Mouse (Mus musculus) CH12.LX (cell line): Measurements from ENCODE around the gene Fntb. TPM values are rescaled to one million over a fixed set of nuclear protein-coding genes. Genes with fewer than 3 reads are reported as not detected.
A peak's percentile ranks its signal among the peaks of the same experiment; 100 is the strongest.

Experiments
- DNase-seq: peaks from one replicate; pipeline ENCODE4 v3.0.0-alpha.2; 2013; ENCODE audit errors: extremely low read depth
- H3K27ac ChIP-seq: 2 replicates; pipeline ENCODE4 v1.5.1; 2012; ENCODE audit warnings: low read depth, mild to moderate bottlenecking, control low read depth, moderate library complexity; ENCODE audit not compliant: insufficient read depth
- H3K27me3 ChIP-seq: replicated peaks from 2 replicates; pipeline ENCODE3; 2012; ENCODE audit warnings: inconsistent platforms
- H3K36me3 ChIP-seq, 2 experiments: replicated peaks in 1 of 2; 2 replicates each; pipeline versions ENCODE3 to v1.6.1; 2012; ENCODE audit warnings: inconsistent platforms in 1 of 2, low read length in 1 of 2, mild to moderate bottlenecking in 1 of 2, mixed read lengths in 1 of 2, moderate library complexity in 1 of 2; ENCODE audit not compliant: control insufficient read depth in 1 of 2, insufficient read depth in 1 of 2
- H3K4me1 ChIP-seq, 2 experiments: 2 replicates each; pipeline ENCODE4 v1.6.1; 2012; ENCODE audit warnings: inconsistent platforms in 1 of 2, moderate library complexity in 1 of 2; ENCODE audit not compliant: insufficient read depth in 2 of 2, control insufficient read depth in 1 of 2
- H3K4me2 ChIP-seq: 2 replicates; pipeline ENCODE4 v1.6.1; 2012; ENCODE audit warnings: low read depth, mild to moderate bottlenecking, control low read depth; ENCODE audit not compliant: poor library complexity, insufficient read depth, severe bottlenecking
- H3K4me3 ChIP-seq, 3 experiments: fragments of 150-350 bp in 1 of 3; sonication (generic) in 1 of 3; replicated peaks in 1 of 3; 2 replicates each; pipeline versions ENCODE3 to v1.5.1; 2011 to 2012; ENCODE audit warnings: low read depth in 2 of 3, low read length in 2 of 3, mild to moderate bottlenecking in 2 of 3, moderate library complexity in 2 of 3, control low read depth in 1 of 3, improper control_type of control experiment in 1 of 3, inconsistent platforms in 1 of 3, mixed read lengths in 1 of 3; ENCODE audit not compliant: poor library complexity in 1 of 3
- H3K79me2 ChIP-seq: replicated peaks from 2 replicates; pipeline ENCODE4 v1.6.1; 2012; ENCODE audit warnings: mild to moderate bottlenecking, moderate library complexity; ENCODE audit not compliant: control insufficient read depth, poor library complexity, insufficient read depth, severe bottlenecking; ENCODE audit errors: extremely low read depth
- H3K9ac ChIP-seq: 2 replicates; pipeline ENCODE4 v1.6.1; 2012; ENCODE audit warnings: low read depth, mild to moderate bottlenecking, control low read depth, moderate library complexity; ENCODE audit not compliant: insufficient read depth
- H3K9me3 ChIP-seq: replicated peaks from 2 replicates; pipeline ENCODE3; 2012; ENCODE audit warnings: low read length, inconsistent platforms, mixed read lengths
- BHLHE40 ChIP-seq: IDR thresholded peaks from 2 replicates; pipeline ENCODE4 v1.6.1; 2011; ENCODE audit warnings: mild to moderate bottlenecking, low read depth, low read length, improper control_type of control experiment
- CHD1 ChIP-seq: IDR thresholded peaks from 2 replicates; pipeline ENCODE4 v1.6.1; 2012; ENCODE audit warnings: low read depth, low read length, improper control_type of control experiment, inconsistent platforms
- CHD2 ChIP-seq: IDR thresholded peaks from 2 replicates; pipeline ENCODE4 v1.6.1; 2011; ENCODE audit warnings: low read length, improper control_type of control experiment
- CTCF ChIP-seq, 2 experiments: IDR thresholded peaks in 1 of 2; conservative IDR thresholded peaks in 1 of 2; 2 replicates each; pipeline ENCODE4 v1.5.1; 2011 to 2012; ENCODE audit warnings: low read depth in 2 of 2, low read length in 2 of 2, improper control_type of control experiment in 1 of 2, inconsistent platforms in 1 of 2, mild to moderate bottlenecking in 1 of 2, moderate library complexity in 1 of 2
- E2F4 ChIP-seq: IDR thresholded peaks from 2 replicates; pipeline ENCODE4 v1.6.1; 2011; ENCODE audit warnings: low read depth, low read length, improper control_type of control experiment; ENCODE audit not compliant: insufficient replicate concordance
- ELF1 ChIP-seq: IDR thresholded peaks from 2 replicates; pipeline ENCODE4 v1.6.1; 2014; ENCODE audit warnings: low read depth, mild to moderate bottlenecking, inconsistent platforms, low read length, improper control_type of control experiment
- EP300 ChIP-seq: IDR thresholded peaks from 2 replicates; pipeline ENCODE4 v1.6.1; 2011; ENCODE audit warnings: low read length, improper control_type of control experiment
- ETS1 ChIP-seq: conservative IDR thresholded peaks from 2 replicates; pipeline ENCODE4 v1.6.1; 2012; ENCODE audit warnings: low read depth, mild to moderate bottlenecking, inconsistent platforms, low read length, improper control_type of control experiment, moderate library complexity
- GABPA ChIP-seq: IDR thresholded peaks from 2 replicates; pipeline ENCODE4 v1.6.1; 2012; ENCODE audit warnings: low read depth, low read length, improper control_type of control experiment, inconsistent platforms; ENCODE audit not compliant: insufficient replicate concordance
- HCFC1 ChIP-seq: IDR thresholded peaks from 2 replicates; pipeline ENCODE4 v1.6.1; 2012; ENCODE audit warnings: low read depth, mild to moderate bottlenecking, inconsistent platforms, low read length, improper control_type of control experiment
- IRF4 ChIP-seq: IDR thresholded peaks from 2 replicates; pipeline ENCODE4 v1.6.1; 2014; ENCODE audit warnings: low read depth, mild to moderate bottlenecking, inconsistent platforms, low read length, improper control_type of control experiment
- JUND ChIP-seq: conservative IDR thresholded peaks from 2 replicates; pipeline ENCODE4 v1.6.1; 2011; ENCODE audit warnings: low read depth, low read length, improper control_type of control experiment
- KAT2A ChIP-seq: IDR thresholded peaks from 2 replicates; pipeline ENCODE4 v1.6.1; 2012; ENCODE audit warnings: low read length, improper control_type of control experiment, inconsistent platforms; ENCODE audit not compliant: insufficient replicate concordance
- MAFK ChIP-seq: IDR thresholded peaks from 2 replicates; pipeline ENCODE4 v1.6.1; 2011; ENCODE audit warnings: low read length, improper control_type of control experiment; ENCODE audit not compliant: insufficient replicate concordance
- MAX ChIP-seq: IDR thresholded peaks from 2 replicates; pipeline ENCODE4 v1.6.1; 2011; ENCODE audit warnings: low read length, improper control_type of control experiment
- MAZ ChIP-seq: IDR thresholded peaks from 2 replicates; pipeline ENCODE4 v1.6.1; 2012; ENCODE audit warnings: low read depth, mild to moderate bottlenecking, inconsistent platforms, low read length, improper control_type of control experiment, moderate library complexity
- MEF2A ChIP-seq: IDR thresholded peaks from 2 replicates; pipeline ENCODE4 v1.6.1; 2014; ENCODE audit warnings: low read depth, mild to moderate bottlenecking, inconsistent platforms, low read length, improper control_type of control experiment, borderline replicate concordance
- MXI1 ChIP-seq: IDR thresholded peaks from 2 replicates; pipeline ENCODE4 v1.6.1; 2011; ENCODE audit warnings: mild to moderate bottlenecking, low read depth, low read length, improper control_type of control experiment
- MYC ChIP-seq: IDR thresholded peaks from 2 replicates; pipeline ENCODE4 v1.6.1; 2011; ENCODE audit warnings: low read depth, mild to moderate bottlenecking, improper control_type of control experiment, low read length
- NELFE ChIP-seq: IDR thresholded peaks from 2 replicates; pipeline ENCODE4 v1.6.1; 2011; ENCODE audit warnings: low read depth, low read length, improper control_type of control experiment
- NRF1 ChIP-seq: IDR thresholded peaks from 2 replicates; pipeline ENCODE4 v1.6.1; 2014; ENCODE audit warnings: low read depth, mild to moderate bottlenecking, inconsistent platforms, low read length, improper control_type of control experiment, moderate library complexity
- PAX5 ChIP-seq: IDR thresholded peaks from 2 replicates; pipeline ENCODE4 v1.6.1; 2012; ENCODE audit warnings: low read length, inconsistent platforms, mixed read lengths
- POLR2A ChIP-seq: IDR thresholded peaks from 2 replicates; pipeline ENCODE4 v1.6.1; 2011; ENCODE audit warnings: low read depth, mild to moderate bottlenecking, improper control_type of control experiment, low read length
- POLR2AphosphoS2 ChIP-seq: IDR thresholded peaks from 2 replicates; pipeline ENCODE4 v1.6.1; 2011; ENCODE audit warnings: low read depth, low read length, improper control_type of control experiment
- RAD21 ChIP-seq: IDR thresholded peaks from 2 replicates; pipeline ENCODE4 v1.6.1; 2011; ENCODE audit warnings: low read depth, mild to moderate bottlenecking, low read length, improper control_type of control experiment, moderate library complexity
- RCOR1 ChIP-seq: conservative IDR thresholded peaks from 2 replicates; pipeline ENCODE4 v1.6.1; 2012; ENCODE audit warnings: low read depth, mild to moderate bottlenecking, inconsistent platforms, low read length, improper control_type of control experiment
- SIN3A ChIP-seq: IDR thresholded peaks from 2 replicates; pipeline ENCODE4 v1.6.1; 2012; ENCODE audit warnings: low read length, improper control_type of control experiment, inconsistent platforms
- SMC3 ChIP-seq: IDR thresholded peaks from 2 replicates; pipeline ENCODE4 v1.6.1; 2011; ENCODE audit warnings: low read depth, low read length, improper control_type of control experiment
- TBP ChIP-seq: conservative IDR thresholded peaks from 2 replicates; pipeline ENCODE4 v1.6.1; 2011; ENCODE audit warnings: low read depth, low read length, improper control_type of control experiment
- TCF12 ChIP-seq: IDR thresholded peaks from 2 replicates; pipeline ENCODE4 v1.6.1; 2014; ENCODE audit warnings: low read depth, mild to moderate bottlenecking, inconsistent platforms, low read length, improper control_type of control experiment
- UBTF ChIP-seq: IDR thresholded peaks from 2 replicates; pipeline ENCODE4 v1.6.1; 2012; ENCODE audit warnings: low read depth, mild to moderate bottlenecking, inconsistent platforms, low read length, improper control_type of control experiment, moderate library complexity
- USF1 ChIP-seq: IDR thresholded peaks from 2 replicates; pipeline ENCODE4 v1.6.1; 2014; ENCODE audit warnings: low read depth, mild to moderate bottlenecking, inconsistent platforms, low read length, improper control_type of control experiment
- USF2 ChIP-seq: conservative IDR thresholded peaks from 2 replicates; pipeline ENCODE4 v1.6.1; 2011; ENCODE audit warnings: low read depth, low read length, improper control_type of control experiment
- ZC3H11A ChIP-seq: IDR thresholded peaks from 2 replicates; pipeline ENCODE4 v1.6.1; 2012; ENCODE audit warnings: low read depth, mild to moderate bottlenecking, inconsistent platforms, low read length, improper control_type of control experiment
- ZKSCAN1 ChIP-seq: IDR thresholded peaks from 2 replicates; pipeline ENCODE4 v1.6.1; 2012; ENCODE audit warnings: low read depth, inconsistent platforms, low read length, improper control_type of control experiment, borderline replicate concordance
- ZMIZ1 ChIP-seq: IDR thresholded peaks from 2 replicates; pipeline ENCODE4 v1.6.1; 2012; ENCODE audit warnings: low read depth, mild to moderate bottlenecking, inconsistent platforms, low read length, improper control_type of control experiment
- ZNF384 ChIP-seq: IDR thresholded peaks from 2 replicates; pipeline ENCODE4 v1.6.1; 2012; ENCODE audit warnings: low read depth, low read length, improper control_type of control experiment, inconsistent platforms
- dilution Hi-C: fragments of 300-500 bp; cut with MboI; formaldehyde crosslinking; loops from 2 replicates; pipeline ENCODE4 v1.14.3; 2020; ENCODE audit warnings: low sequenced_read_pairs; ENCODE audit not compliant: extremely low pct_unique_long_range_greater_than_20kb, extremely low pct_ligation_motif_present
- in situ Hi-C: fragments of 300-500 bp; cut with MboI; formaldehyde crosslinking; loops from 3 replicates; pipeline ENCODE4 v1.14.3; 2019; ENCODE audit warnings: low sequenced_read_pairs, low pct_ligation_motif_present, low pct_unique_long_range_greater_than_20kb, mixed read lengths
- polyA plus RNA-seq: library from polyadenylated mRNA; unstranded; fragments of >175 nt; gene quantifications from 2 replicates; pipeline ENCODE4 v1.2.1, GENCODE M21; 2012; ENCODE audit warnings: low read depth; ENCODE audit not compliant: insufficient read length
- total RNA-seq, 2 experiments: library from RNA; depleted of rRNA; stranded (reverse); fragments of 300-350 nt in 1 of 2; fragments of >200 nt in 1 of 2; gene quantifications; 2 replicates each; pipeline ENCODE4 v1.2.3; 2012 to 2014

Fntb gene
- total and polyA plus RNA-seq, 3 experiments: 5.6 to 19.5 (median 9.2) TPM

- no peaks in the 10 kb centered on the region for H3K27me3 ChIP-seq
- peak overlapping the region; percentile 74 to 94 (median 79) for H3K4me3 ChIP-seq
- H3K4me2 ChIP-seq: peak overlapping the region; percentile 55
- H3K4me1 ChIP-seq: peaks cover 2 to 11% of the 10 kb centered on the region in 2 experiments
- peaks cover 0 to 17% of the 10 kb centered on the region in 2 experiments for H3K36me3 ChIP-seq
- dilution Hi-C loops (no loop called here), in situ Hi-C loops (no loop called here)
- peak overlapping the region; percentile 70 for H3K9ac ChIP-seq
- H3K79me2 ChIP-seq: peaks cover 8% of the 10 kb centered on the region
- peak overlapping the region; percentile 47; the same call in 1 of the 2 replicates for H3K27ac ChIP-seq
- no peaks in the 10 kb centered on the region for H3K9me3 ChIP-seq
- DNase-seq: peak; percentile 96
- TF ChIP-seq CHD1: 0 out of 2 replicates have a peak, but pooled peaks have one; percentile 26
- no peak for TF ChIP-seq JUND
- TF ChIP-seq MAZ: peak; percentile 72
- TF ChIP-seq ELF1: no peak; the same call in 1 of the 2 replicates
- TF ChIP-seq MXI1: peak; percentile 86; the same call in 1 of the 2 replicates
- peak; percentile 79; the same call in 1 of the 2 replicates for TF ChIP-seq KAT2A
- TF ChIP-seq CTCF (conservative IDR thresholded peaks at IDR 0.05 in 1 of 2, IDR thresholded peaks at IDR 0.05 in 1 of 2; ENCODE audit: low read depth in 2 of 2, low read length in 2 of 2): peak; percentile 23 to 95; a peak in 3 of 4 replicates
- TF ChIP-seq ETS1: peak; percentile 41; the same call in 1 of the 2 replicates
- TF ChIP-seq GABPA: peak; percentile 10; the same call in 1 of the 2 replicates
- no peak for TF ChIP-seq ZKSCAN1
- peak; percentile 70 for TF ChIP-seq MEF2A
- TF ChIP-seq POLR2A: peak; percentile 77
- 0 out of 2 replicates have a peak, but pooled peaks have one; percentile 53 for TF ChIP-seq TBP
- TF ChIP-seq BHLHE40: peak; percentile 97
- peak; percentile 92 for TF ChIP-seq HCFC1
- TF ChIP-seq CHD2: peak; percentile 45; the same call in 1 of the 2 replicates
- 0 out of 2 replicates have a peak, but pooled peaks have one; percentile 9 for TF ChIP-seq UBTF
- peak; percentile 99 for TF ChIP-seq MYC
- peak; percentile 52; the same call in 1 of the 2 replicates for TF ChIP-seq TCF12
- TF ChIP-seq USF2: no peak
- peak; percentile 81 for TF ChIP-seq ZNF384
- TF ChIP-seq ZMIZ1: 0 out of 2 replicates have a peak, but pooled peaks have one; percentile 51
- peak; percentile 89 for TF ChIP-seq RAD21
- TF ChIP-seq RCOR1: no peak
- TF ChIP-seq NRF1: peak; percentile 40; the same call in 1 of the 2 replicates
- TF ChIP-seq MAX: peak; percentile 96
- TF ChIP-seq SMC3: peak; percentile 75
- TF ChIP-seq IRF4: peak; percentile 72; the same call in 1 of the 2 replicates
- no peak for TF ChIP-seq USF1
- TF ChIP-seq EP300: peak; percentile 37
- peak; percentile 73; the same call in 1 of the 2 replicates for TF ChIP-seq POLR2AphosphoS2
- TF ChIP-seq ZC3H11A: peak; percentile 18; the same call in 1 of the 2 replicates
- TF ChIP-seq PAX5: no peak
- TF ChIP-seq E2F4: peak; percentile 82; the same call in 1 of the 2 replicates
- peak; percentile 38; the same call in 1 of the 2 replicates for TF ChIP-seq MAFK
- TF ChIP-seq SIN3A: peak; percentile 94
- TF ChIP-seq NELFE: peak; percentile 60; the same call in 1 of the 2 replicates
Measured at GRCm38 (mm10) chr12:76837101-76837843, 71.9 kb downstream of the Fntb start.
